Mouse (Mus musculus): ENCODE results near the gene Sdhc.

DNA sequence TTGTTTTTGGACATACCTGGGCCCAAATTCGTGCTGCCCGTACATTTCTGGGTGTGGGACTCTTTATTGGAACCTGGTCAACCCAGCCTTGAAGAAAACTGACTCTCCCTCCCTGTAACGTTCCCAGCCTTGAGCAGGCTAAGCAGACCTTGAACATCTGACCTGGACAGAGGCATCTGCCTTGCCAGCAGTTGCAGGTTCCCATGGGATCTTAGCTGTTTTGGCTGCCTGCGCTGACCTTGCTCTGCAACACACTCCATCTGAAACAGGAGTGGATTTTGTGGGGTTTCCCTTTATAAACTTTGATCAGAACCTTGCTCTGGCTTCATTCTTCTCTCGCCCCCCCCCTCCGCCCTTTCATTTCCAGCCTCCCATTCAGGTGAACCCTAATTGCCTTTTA lies 45.2 kb downstream of the Sdhc start:
- no peak for TF ChIP-seq POLR2A (IDR thresholded peaks at IDR 0.05; ENCODE audit: low read depth, low read length)
- no peak for TF ChIP-seq CTCF (IDR thresholded peaks at IDR 0.05; ENCODE audit: borderline replicate concordance, insufficient read depth, low read length)
